Mouse (Mus musculus) intestine, embryonic 16.5 days (tissue): Measurements from ENCODE around the gene Amn. TPM values are rescaled to one million over a fixed set of nuclear protein-coding genes. Genes with fewer than 3 reads are reported as not detected.

Experiments
- ATAC-seq: fragments of 200-750 bp; cut with Nextera tagmentation; 2 replicates; pipeline ENCODE4 v1.8.0; 2017; ENCODE audit warnings: moderate TSS enrichment, moderate library complexity
- H3K27ac ChIP-seq: fragments of 300-500 bp; sonication (generic); 2 replicates; pipeline ENCODE4 v1.5.1; 2014; ENCODE audit warnings: mild to moderate bottlenecking, low read length
- H3K27me3 ChIP-seq: fragments of 300-500 bp; sonication (generic); replicated peaks from 2 replicates; pipeline ENCODE4 v1.6.1; 2014; ENCODE audit warnings: low read length, control low read depth, mixed read lengths; ENCODE audit not compliant: control insufficient read depth, insufficient read depth
- H3K36me3 ChIP-seq: fragments of 300-500 bp; sonication (generic); 2 replicates; pipeline ENCODE4 v1.6.1; 2014; ENCODE audit warnings: low read length, control low read depth; ENCODE audit not compliant: control insufficient read depth, insufficient read depth
- H3K4me1 ChIP-seq: fragments of 300-500 bp; sonication (generic); 2 replicates; pipeline ENCODE4 v1.6.1; 2014; ENCODE audit warnings: low read length, control low read depth, mixed read lengths; ENCODE audit not compliant: control insufficient read depth, insufficient read depth
- H3K4me2 ChIP-seq: fragments of 300-500 bp; sonication (generic); 2 replicates; pipeline ENCODE4 v1.6.1; 2014; ENCODE audit warnings: low read depth, low read length, control low read depth
- H3K4me3 ChIP-seq: fragments of 300-500 bp; sonication (generic); 2 replicates; pipeline ENCODE4 v1.5.1; 2014; ENCODE audit warnings: mild to moderate bottlenecking, low read length
- H3K9ac ChIP-seq: fragments of 300-500 bp; sonication (generic); 2 replicates; pipeline ENCODE4 v1.6.1; 2014; ENCODE audit warnings: low read depth, low read length
- H3K9me3 ChIP-seq: fragments of 300-500 bp; sonication (generic); 2 replicates; pipeline ENCODE4 v1.6.1; 2016; ENCODE audit warnings: low read length, control low read depth; ENCODE audit not compliant: control insufficient read depth
- WGBS: fragments of 180-500 bp; shearing (Covaris S2); extraction: QIAGEN DNeasy Blood & Tissue Kit; methylation state at CpG from one replicate; pipeline ENCODE4 v1.1.7; 2014; 5-methylcytosine and 5-hydroxymethylcytosine counted together
- polyA plus RNA-seq: library from polyadenylated mRNA; unstranded; fragments of >200 nt; fragmentation: Nextera tagmentation; extraction: Ambion mirVana; gene quantifications from 2 replicates; pipeline ENCODE4 v1.2.1, GENCODE M21; 2015

The Amn gene
- polyA plus RNA-seq, 1 experiment from 2014 or later: 233 TPM

DNA sequence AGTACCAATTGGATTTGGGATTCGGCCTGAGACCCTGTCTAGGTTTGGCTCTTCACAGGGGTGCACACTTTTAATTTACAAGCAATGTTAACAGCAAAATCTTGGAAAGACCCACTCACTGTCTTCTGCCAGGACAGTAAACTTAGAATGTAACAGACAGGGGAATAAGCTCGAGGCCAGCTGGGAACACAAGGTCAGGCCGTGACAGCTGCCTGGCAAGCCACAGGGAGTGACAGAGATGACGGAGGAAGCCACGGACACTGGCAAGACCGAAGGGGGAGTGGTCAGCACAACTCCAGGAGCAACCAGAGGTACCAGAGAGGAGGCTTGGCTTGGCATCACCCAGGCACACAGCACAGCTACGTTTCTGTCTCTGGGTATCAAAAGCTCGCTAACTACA, 35.9 kb downstream of the Amn start:
- ATAC-seq: no peak
- H3K27ac ChIP-seq: no peak overlapping the region
- H3K27me3 ChIP-seq: no peaks in the 10 kb centered on the region
- H3K4me1 ChIP-seq: no peaks in the 10 kb centered on the region
- H3K4me3 ChIP-seq: no peak overlapping the region
- H3K4me2 ChIP-seq: no peak overlapping the region
- H3K36me3 ChIP-seq: peaks cover 32% of the 10 kb centered on the region
- H3K9ac ChIP-seq: no peak overlapping the region
- 85% methylated on average over 8 of the region's 8 CpGs for WGBS
- H3K9me3 ChIP-seq: no peaks in the 10 kb centered on the region

DNA sequence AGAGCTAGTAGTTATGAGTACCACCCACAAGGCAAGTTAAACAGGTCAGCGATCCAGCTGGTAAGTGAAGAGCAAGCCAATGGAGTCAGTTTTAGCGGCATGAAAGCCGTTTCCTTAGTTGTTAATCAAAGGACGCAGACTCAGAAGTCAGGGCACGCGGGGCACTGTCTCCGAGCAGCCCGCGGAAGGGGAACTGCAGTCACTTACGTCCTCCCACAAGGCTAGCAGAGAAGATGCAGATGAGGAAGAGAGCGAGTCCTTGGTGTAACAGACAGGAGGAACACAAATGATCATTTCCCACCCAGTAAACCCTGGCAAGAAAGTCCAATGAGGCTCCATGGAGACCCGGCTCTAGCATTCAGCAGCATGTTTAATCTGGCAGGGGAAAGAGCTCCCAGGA, 38.4 kb downstream of the Amn start:
- H3K4me2 ChIP-seq: no peak overlapping the region
- no peak overlapping the region for H3K4me3 ChIP-seq
- peaks cover 36% of the 10 kb centered on the region for H3K36me3 ChIP-seq
- H3K27ac ChIP-seq: no peak overlapping the region
- H3K27me3 ChIP-seq: no peaks in the 10 kb centered on the region
- no peak overlapping the region for H3K9ac ChIP-seq
- 87% methylated on average over 12 of the region's 12 CpGs for WGBS
- no peaks in the 10 kb centered on the region for H3K4me1 ChIP-seq
- ATAC-seq: no peak
- no peaks in the 10 kb centered on the region for H3K9me3 ChIP-seq

DNA sequence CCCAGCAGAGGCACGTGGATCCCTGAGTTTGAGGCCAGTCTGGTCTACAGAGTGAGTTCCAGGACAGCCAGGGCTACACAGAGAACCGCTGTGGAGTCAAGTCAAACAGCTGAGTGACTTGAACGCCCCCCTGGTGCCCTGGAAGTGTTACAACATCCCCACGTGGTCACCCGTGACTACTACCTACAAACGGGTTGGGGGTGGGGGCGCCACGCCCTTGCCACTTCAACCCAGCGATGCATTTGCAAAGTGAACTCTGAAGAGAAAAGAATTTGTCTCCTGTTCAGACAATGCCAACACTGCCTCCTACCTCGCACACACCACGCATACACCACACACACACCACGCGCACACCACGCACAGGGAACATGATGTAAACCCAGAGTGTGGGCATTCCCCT, 39.0 kb downstream of the Amn start:
- Histone ChIP-seq H3K9ac (no peak overlapping the region), H3K27ac (no peak overlapping the region), H3K4me2 (no peak overlapping the region), H3K4me1 (no peaks in the 10 kb centered on the region), H3K27me3 (no peaks in the 10 kb centered on the region), H3K36me3 (peaks cover 35% of the 10 kb centered on the region), H3K9me3 (no peaks in the 10 kb centered on the region), H3K4me3 (no peak overlapping the region)
- 84% methylated on average over 14 of the region's 14 CpGs for WGBS
- ATAC-seq: no peak

DNA sequence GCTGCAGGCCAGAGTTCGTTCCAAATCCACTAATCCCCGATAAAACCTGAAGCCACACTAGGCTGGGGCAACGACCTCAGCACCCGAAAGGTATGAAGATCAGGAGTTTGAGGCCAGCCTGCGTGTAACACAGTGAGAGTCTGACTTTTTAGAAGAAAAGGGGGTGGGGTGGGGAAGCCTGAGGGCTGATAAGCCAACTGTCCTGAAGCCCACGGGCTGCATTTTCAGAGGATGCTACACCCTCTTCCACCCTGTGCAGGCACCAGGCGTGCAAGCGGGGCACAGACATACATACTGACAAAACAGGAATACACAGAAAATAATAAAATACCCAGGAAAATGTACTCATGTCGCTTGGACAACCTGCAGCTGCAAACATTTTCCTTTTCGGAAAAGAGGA, 40.9 kb downstream of the Amn start:
- H3K36me3 ChIP-seq: peaks cover 36% of the 10 kb centered on the region
- no peak overlapping the region for H3K27ac ChIP-seq
- H3K27me3 ChIP-seq: no peaks in the 10 kb centered on the region
- no peak for ATAC-seq
- H3K4me2 ChIP-seq: no peak overlapping the region
- no peak overlapping the region for H3K4me3 ChIP-seq
- H3K4me1 ChIP-seq: no peaks in the 10 kb centered on the region
- no peak overlapping the region for H3K9ac ChIP-seq
- WGBS: 90% methylated on average over 10 of the region's 10 CpGs
- no peaks in the 10 kb centered on the region for H3K9me3 ChIP-seq

DNA sequence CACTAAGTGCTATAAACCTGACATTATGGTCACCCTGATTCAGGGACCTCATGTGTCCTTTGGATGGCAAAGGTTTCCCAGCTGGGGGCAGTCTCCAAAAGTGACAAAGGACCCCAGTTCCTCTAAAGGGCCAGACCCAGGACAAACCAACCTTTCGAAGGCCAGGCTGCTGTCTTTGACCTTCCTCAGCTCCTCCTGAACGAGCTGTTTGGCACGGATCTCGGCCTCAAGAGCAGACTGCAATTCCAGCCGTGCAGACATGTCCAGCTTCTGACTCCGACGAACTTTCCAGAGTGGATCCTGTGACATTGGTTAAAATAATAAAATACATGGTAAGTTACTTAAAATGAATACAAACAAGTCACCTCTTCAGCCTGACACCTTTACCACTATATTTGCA, 43.4 kb downstream of the Amn start:
- Histone ChIP-seq H3K4me1 (no peaks in the 10 kb centered on the region), H3K27me3 (no peaks in the 10 kb centered on the region), H3K4me2 (no peak overlapping the region), H3K9me3 (no peaks in the 10 kb centered on the region), H3K4me3 (no peak overlapping the region), H3K36me3 (peaks cover 43% of the 10 kb centered on the region), H3K9ac (no peak overlapping the region), H3K27ac (no peak overlapping the region)
- 94% methylated on average over 7 of the region's 7 CpGs for WGBS
- ATAC-seq: no peak

DNA sequence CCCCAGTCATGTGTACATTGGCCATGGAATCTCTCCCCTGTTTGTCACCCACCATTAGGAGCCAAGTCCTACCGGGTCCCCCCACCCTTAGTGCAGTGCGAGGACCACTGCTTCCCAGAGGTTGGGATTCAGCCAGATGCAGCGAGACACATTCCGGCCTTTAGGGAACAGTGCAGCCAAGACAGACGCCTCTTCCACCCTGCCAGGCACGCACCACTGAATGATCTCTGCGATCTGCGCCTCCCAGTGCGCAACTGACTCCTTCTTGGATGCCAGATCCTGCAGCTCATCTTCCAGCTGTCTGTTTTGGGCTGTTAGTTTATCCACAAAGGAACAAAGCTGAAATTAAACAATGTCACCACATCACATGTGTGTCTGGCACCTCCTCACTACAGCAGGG, 46.8 kb downstream of the Amn start:
- no peaks in the 10 kb centered on the region for H3K9me3 ChIP-seq
- H3K36me3 ChIP-seq: peaks cover 44% of the 10 kb centered on the region
- no peak overlapping the region for H3K27ac ChIP-seq
- H3K27me3 ChIP-seq: no peaks in the 10 kb centered on the region
- ATAC-seq: no peak
- H3K4me2 ChIP-seq: no peak overlapping the region
- WGBS: 92% methylated on average over 9 of the region's 9 CpGs
- H3K9ac ChIP-seq: no peak overlapping the region
- no peak overlapping the region for H3K4me3 ChIP-seq
- H3K4me1 ChIP-seq: no peaks in the 10 kb centered on the region

DNA sequence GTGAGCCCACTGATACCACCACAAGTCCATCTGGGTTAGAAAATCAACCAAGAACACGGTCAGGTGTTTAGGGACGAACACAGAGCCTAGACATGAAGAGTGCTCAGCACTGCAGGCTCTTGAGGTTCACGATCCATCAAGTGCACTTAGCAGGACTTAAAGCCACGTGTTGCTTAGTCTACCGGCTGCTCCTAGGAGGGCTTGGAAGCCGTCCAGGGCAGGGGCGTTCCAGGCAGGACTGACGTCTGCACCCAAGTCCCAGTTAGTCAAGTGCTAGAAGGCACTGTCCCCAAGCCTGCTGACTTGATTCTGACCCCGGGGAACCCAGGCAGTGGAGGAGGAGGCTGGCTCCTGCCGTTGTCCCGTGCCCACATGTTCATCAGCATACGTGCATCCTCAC, 49.7 kb downstream of the Amn start:
- no peaks in the 10 kb centered on the region for H3K4me1 ChIP-seq
- no peak overlapping the region for H3K9ac ChIP-seq
- peaks cover 50% of the 10 kb centered on the region for H3K36me3 ChIP-seq
- H3K27ac ChIP-seq: no peak overlapping the region
- WGBS: 80% methylated on average over 12 of the region's 12 CpGs
- H3K4me2 ChIP-seq: no peak overlapping the region
- no peaks in the 10 kb centered on the region for H3K27me3 ChIP-seq
- H3K9me3 ChIP-seq: no peaks in the 10 kb centered on the region
- ATAC-seq: no peak
- H3K4me3 ChIP-seq: no peak overlapping the region

DNA sequence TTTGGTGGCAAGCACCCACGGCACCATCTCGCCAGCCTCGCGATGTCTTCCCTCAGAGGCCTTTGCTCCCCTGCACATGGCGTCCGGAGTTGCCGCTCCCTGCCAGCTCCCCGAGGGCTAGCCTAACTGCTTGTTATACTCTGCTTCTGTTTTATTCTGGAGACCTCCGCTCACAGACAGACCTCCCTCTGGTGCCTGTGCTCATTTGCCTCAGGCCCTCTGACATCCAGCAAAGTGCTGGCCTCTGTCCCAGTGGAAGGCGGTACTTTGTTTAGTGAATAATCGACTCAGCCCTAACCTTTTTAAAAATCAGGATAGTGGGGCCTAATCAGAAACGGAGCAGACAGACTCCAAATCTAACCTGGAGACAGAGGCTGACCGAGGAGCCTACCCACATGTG, 50.9 kb downstream of the Amn start:
- Histone ChIP-seq H3K9ac (no peak overlapping the region), H3K4me2 (no peak overlapping the region), H3K27ac (no peak overlapping the region), H3K27me3 (no peaks in the 10 kb centered on the region), H3K4me1 (no peaks in the 10 kb centered on the region), H3K4me3 (no peak overlapping the region), H3K9me3 (no peaks in the 10 kb centered on the region), H3K36me3 (peaks cover 51% of the 10 kb centered on the region)
- no peak for ATAC-seq
- 87% methylated on average over 13 of the region's 13 CpGs for WGBS

DNA sequence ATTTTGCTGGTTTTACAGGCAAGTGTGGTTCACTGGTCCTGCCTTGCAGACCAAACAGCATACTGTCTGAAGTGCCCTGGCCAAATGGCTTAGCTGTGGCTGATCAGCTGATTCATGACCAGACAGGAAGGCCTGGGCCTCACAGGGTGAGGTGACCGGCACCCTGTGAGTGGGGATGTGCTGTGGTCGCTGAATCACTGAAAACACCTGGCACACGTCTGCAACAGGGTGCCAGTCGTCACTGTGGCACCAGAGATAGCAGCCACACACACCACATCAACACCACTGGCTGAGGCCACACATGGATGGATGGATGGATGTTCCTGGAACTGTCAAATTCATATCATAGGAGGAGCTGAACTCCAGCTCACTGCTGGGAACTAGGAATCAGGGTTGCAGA, 52.5 kb downstream of the Amn start:
- H3K9ac ChIP-seq: no peak overlapping the region
- no peak overlapping the region for H3K4me3 ChIP-seq
- H3K27me3 ChIP-seq: no peaks in the 10 kb centered on the region
- no peak overlapping the region for H3K4me2 ChIP-seq
- peaks cover 44% of the 10 kb centered on the region for H3K36me3 ChIP-seq
- 87% methylated on average over 4 of the region's 4 CpGs for WGBS
- no peak for ATAC-seq
- no peak overlapping the region for H3K27ac ChIP-seq
- H3K9me3 ChIP-seq: no peaks in the 10 kb centered on the region
- H3K4me1 ChIP-seq: no peaks in the 10 kb centered on the region

DNA sequence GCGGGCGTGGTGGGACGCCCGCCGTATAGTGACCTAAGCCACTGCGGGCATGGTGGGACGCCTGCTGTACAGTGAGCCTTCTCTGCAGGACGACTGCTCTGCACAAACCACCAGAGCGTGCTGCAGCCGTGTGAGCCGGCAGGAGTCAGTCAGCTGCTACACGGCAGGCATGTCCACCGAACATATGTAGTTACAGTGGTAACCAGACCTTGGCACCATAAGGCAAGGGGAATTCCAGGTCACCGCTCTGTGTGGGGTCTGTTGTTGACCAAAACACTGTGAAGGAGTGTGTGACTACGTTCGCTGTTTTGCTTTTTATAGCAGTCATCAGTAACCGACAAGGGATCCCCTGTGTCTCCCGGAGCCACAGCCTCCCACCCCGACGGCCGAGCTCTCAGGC, 53.6 kb downstream of the Amn start:
- ATAC-seq: no peak
- Histone ChIP-seq H3K36me3 (peaks cover 45% of the 10 kb centered on the region), H3K9ac (no peak overlapping the region), H3K4me3 (no peak overlapping the region), H3K9me3 (no peaks in the 10 kb centered on the region), H3K4me1 (no peaks in the 10 kb centered on the region), H3K27ac (no peak overlapping the region), H3K27me3 (no peaks in the 10 kb centered on the region), H3K4me2 (no peak overlapping the region)
- WGBS: 96% methylated on average over 21 of the region's 21 CpGs
